28 mouse cellular contexts compared by ENCODE assay signal in genomic region chr17:86648856-86649435, GRCm38 (mm10).
DNase-seq lines count a peak whose midpoint lies in the region; ATAC-seq and TF ChIP-seq lines count a peak whose summit lies in the region.
"Had no signal": no experiment of that assay in that cellular context is flagged by ENCODE, and none has a peak within 500 bp of the region (broad histone marks: within the 10 kb centered on the region; RNA-seq: fewer than 3 reads in every experiment).

No protein-coding gene starts in this region.

- H3K4me1 ChIP-seq in liver, postnatal 0 days (ENCODE audit: insufficient read depth): no peaks in the 10 kb centered on the region
- no peaks in the 10 kb centered on the region for H3K4me1 ChIP-seq in thymus, adult 2 months (replicated peaks; ENCODE audit: control insufficient read depth, insufficient read depth, low read length)
- H3K4me1 ChIP-seq: embryonic facial prominence, embryonic 13.5 days; forebrain, embryonic 10.5 days; forebrain, embryonic 13.5 days; hindbrain, embryonic 13.5 days; intestine, embryonic 15.5 days had no signal

- WGBS in liver, postnatal 0 days (ENCODE audit: insufficient replicate concordance): 84% methylated on average over 12 of the region's 12 CpGs
- WGBS in thymus, adult 2 months: 98% methylated on average over 12 of the region's 12 CpGs

- no peaks in the 10 kb centered on the region for H3K9me3 ChIP-seq in liver, postnatal 0 days (ENCODE audit: low read length)
- H3K9me3 ChIP-seq: embryonic facial prominence, embryonic 10.5 days; embryonic facial prominence, embryonic 13.5 days; forebrain, embryonic 10.5 days; forebrain, embryonic 13.5 days; hindbrain, embryonic 13.5 days; intestine, embryonic 15.5 days had no signal

- no peak for ATAC-seq in liver, postnatal 0 days
- ATAC-seq: CD4-positive, CD25-positive, alpha-beta regulatory T cell, adult 4 months; forebrain, embryonic 13.5 days; forebrain, embryonic 16.5 days; hindbrain, embryonic 16.5 days; intestine, embryonic 15.5 days had no signal

- no peak for TF ChIP-seq POLR2A in thymus, adult 2 months (IDR thresholded peaks at IDR 0.05; ENCODE audit: control insufficient read depth, extremely low read depth, insufficient read depth, low read length, poor library complexity)

- H3K36me3 ChIP-seq in liver, postnatal 0 days (replicated peaks; ENCODE audit: insufficient read depth, low read length): no peaks in the 10 kb centered on the region
- no peaks in the 10 kb centered on the region for H3K36me3 ChIP-seq in thymus, adult 2 months (ENCODE audit: control insufficient read depth, insufficient read depth, low read length)
- H3K36me3 ChIP-seq: embryonic facial prominence, embryonic 10.5 days; embryonic facial prominence, embryonic 13.5 days; forebrain, embryonic 10.5 days; hindbrain, embryonic 13.5 days; intestine, embryonic 15.5 days had no signal

- no peak overlapping the region for H3K4me3 ChIP-seq in liver, postnatal 0 days (ENCODE audit: low read depth, low read length)
- H3K4me3 ChIP-seq in thymus, adult 2 months (ENCODE audit: control insufficient read depth, insufficient read depth, low read length): no peak overlapping the region
- H3K4me3 ChIP-seq: embryonic facial prominence, embryonic 10.5 days; embryonic facial prominence, embryonic 13.5 days; erythroblast, embryonic 14.5 days; forebrain, embryonic 10.5 days; forebrain, embryonic 13.5 days; heart, adult 2 months; hindbrain, embryonic 13.5 days; intestine, embryonic 15.5 days had no signal

- no peaks in the 10 kb centered on the region for H3K27me3 ChIP-seq in liver, postnatal 0 days (ENCODE audit: insufficient read depth, low read length)
- no peaks in the 10 kb centered on the region for H3K27me3 ChIP-seq in thymus, adult 2 months (ENCODE audit: control insufficient read depth, insufficient read depth, low read length)
- H3K27me3 ChIP-seq: embryonic facial prominence, embryonic 13.5 days; forebrain, embryonic 13.5 days; hindbrain, embryonic 13.5 days; intestine, embryonic 15.5 days had no signal

- TF ChIP-seq CTCF in liver, postnatal 0 days (IDR thresholded peaks at IDR 0.05; ENCODE audit: low read depth): no peak
- TF ChIP-seq CTCF in thymus, adult 2 months (IDR thresholded peaks at IDR 0.05; ENCODE audit: borderline replicate concordance, control insufficient read depth, extremely low read depth, insufficient read depth, low read length, poor library complexity): no peak

- no peak for TF ChIP-seq EP300 in liver, postnatal 0 days (IDR thresholded peaks at IDR 0.05; ENCODE audit: low read depth)

- H3K4me2 ChIP-seq in liver, postnatal 0 days (ENCODE audit: low read depth, low read length): no peak overlapping the region
- H3K4me2 ChIP-seq: embryonic facial prominence, embryonic 13.5 days; forebrain, embryonic 13.5 days; heart, embryonic 11.5 days; hindbrain, embryonic 13.5 days; intestine, embryonic 15.5 days had no signal

- peak; percentile 87 for DNase-seq in heart, adult 11 months
- no peak for DNase-seq in heart, adult 9 months (ENCODE audit: low spot score in 2 of 2)
- peak; percentile 16 for DNase-seq in ZHBTc4 (ENCODE audit: low read depth, low spot score)
- peak; percentile 37 for DNase-seq in gonadal fat pad, adult 2 months (ENCODE audit: low read depth)
- peak; percentile 9 for DNase-seq in telencephalon, adult 2 months (ENCODE audit: low read depth, low spot score)
- no peak for DNase-seq in liver, postnatal 0 days
- no peak for DNase-seq in thymus, adult 2 months
- DNase-seq in embryo, embryonic 11 days: no peak
- DNase-seq: adrenal gland, postnatal 10 days; adrenal gland, postnatal 36 days; B cell, adult 2 months; cerebellum, adult 11 months; cerebellum, adult 9-11 months; cerebellum, postnatal 25 days; gastrocnemius, postnatal 10 days; heart, adult 2 months; kidney, adult 11 months had no signal

- no peak overlapping the region for H3K9ac ChIP-seq in liver, postnatal 0 days (replicated peaks)
- H3K9ac ChIP-seq: embryonic facial prominence, embryonic 13.5 days; forebrain, embryonic 13.5 days; hindbrain, embryonic 13.5 days; intestine, embryonic 15.5 days had no signal

- no peak overlapping the region for H3K27ac ChIP-seq in liver, postnatal 0 days (ENCODE audit: low read depth)
- no peak overlapping the region for H3K27ac ChIP-seq in thymus, adult 2 months (ENCODE audit: control insufficient read depth, insufficient read depth, low read length)
- H3K27ac ChIP-seq: embryonic facial prominence, embryonic 10.5 days; embryonic facial prominence, embryonic 13.5 days; forebrain, embryonic 10.5 days; forebrain, embryonic 13.5 days; heart, adult 2 months; hindbrain, embryonic 13.5 days; intestine, embryonic 15.5 days had no signal

Comparison
In these comparisons a context has a peak if more than half of its experiments do, and no peak if none do; other contexts are left out.
1. DNase-seq: peak in heart, adult 11 months (single experiment), ZHBTc4 (single experiment), gonadal fat pad, adult 2 months (single experiment) and telencephalon, adult 2 months (single experiment); none in heart, adult 9 months (0 of 2), liver, postnatal 0 days (single experiment), thymus, adult 2 months (single experiment) and embryo, embryonic 11 days (single experiment).